Mouse (Mus musculus) thymus, postnatal 0 days (tissue): ENCODE measurements around the gene Gm10188. TPM values are rescaled to one million over a fixed set of nuclear protein-coding genes. Genes with fewer than 3 reads are reported as not detected.

ENCODE experiments used
- DNase-seq: peaks from one replicate; pipeline ENCODE4 v3.0.0-alpha.2; 2015; ENCODE audit warnings: low spot score
- polyA plus RNA-seq: library from polyadenylated mRNA; unstranded; fragments of >200 nt; fragmentation: Nextera tagmentation; extraction: Ambion mirVana; gene quantifications from 2 replicates; pipeline ENCODE4 v1.2.1, GENCODE M21; 2015

The Gm10188 gene
- polyA plus RNA-seq: not detected in 2 replicates

DNA sequence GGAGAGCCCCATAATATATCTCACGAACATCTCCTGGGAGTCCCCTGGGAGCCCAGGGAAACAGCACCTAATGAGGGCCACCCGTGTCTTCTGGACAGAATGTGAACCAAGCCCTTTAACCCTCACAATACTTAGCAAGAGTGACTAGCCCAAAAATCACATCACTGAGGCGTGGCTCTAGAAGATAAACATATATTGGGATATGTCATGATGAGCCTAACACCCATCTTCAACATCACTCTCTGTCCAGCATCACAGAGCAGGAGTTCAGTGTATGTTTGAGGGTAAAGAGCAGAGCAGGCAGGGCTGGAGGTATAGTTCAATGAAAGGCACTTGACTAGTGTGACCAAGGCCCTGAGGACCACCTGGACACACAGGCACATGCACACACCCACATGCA, at the start of gene Gm10188:
Gene Gm10188, minus strand, starts transcription at position 101 of the 400 bp plus-strand sequence.
- DNase-seq: no peak

DNA sequence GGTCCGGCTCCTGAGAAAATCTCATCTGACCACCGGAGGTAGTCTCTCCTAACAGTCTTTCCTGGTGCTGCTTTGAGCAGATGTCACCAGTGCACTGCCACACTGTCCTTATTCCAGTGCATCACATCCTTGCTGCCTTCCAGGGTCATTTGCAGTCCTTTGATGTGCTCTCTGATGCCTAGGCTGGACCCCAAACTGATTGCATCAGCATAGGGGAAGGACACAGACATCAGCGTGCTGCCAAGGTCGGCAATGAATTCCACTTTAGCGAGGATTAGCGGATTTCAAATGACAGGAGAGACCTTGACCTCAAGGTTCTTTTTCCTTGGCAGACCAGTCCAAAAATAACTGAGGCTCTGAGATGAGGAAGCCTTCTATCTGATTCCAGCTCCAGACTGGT, 47.6 kb upstream of the Gm10188 start:
- DNase-seq: no peak

- DNase-seq: no peak
These were observed 47.1 kb upstream of the Gm10188 start for GRCm38 (mm10) chr1:132276694-132277093.

GRCm38 (mm10) chr1:132271237-132271636, 41.7 kb upstream of the Gm10188 start:
- DNase-seq: no peak

- DNase-seq: no peak
These were observed 39.0 kb upstream of the Gm10188 start for GRCm38 (mm10) chr1:132268418-132269060.

DNA sequence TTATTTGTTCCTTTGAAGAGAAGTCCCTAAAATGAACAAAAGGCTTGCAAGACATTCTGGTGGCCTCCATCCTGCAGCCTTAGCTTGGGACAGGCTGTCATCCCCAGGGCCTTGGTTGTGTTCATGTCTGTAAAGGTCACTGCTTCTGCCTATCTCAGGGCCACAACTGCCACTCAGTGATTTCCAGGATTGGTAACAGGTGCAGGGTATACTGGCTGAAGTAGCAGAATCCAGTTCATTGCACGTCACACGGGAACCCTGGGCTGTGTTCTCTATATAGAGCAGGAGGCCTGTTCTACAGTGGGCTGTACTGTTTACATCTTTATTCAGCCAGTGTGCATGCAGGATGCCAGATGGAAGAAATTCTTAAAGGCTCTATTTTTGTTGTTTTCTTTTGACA, 38.4 kb upstream of the Gm10188 start:
- no peak for DNase-seq

DNA sequence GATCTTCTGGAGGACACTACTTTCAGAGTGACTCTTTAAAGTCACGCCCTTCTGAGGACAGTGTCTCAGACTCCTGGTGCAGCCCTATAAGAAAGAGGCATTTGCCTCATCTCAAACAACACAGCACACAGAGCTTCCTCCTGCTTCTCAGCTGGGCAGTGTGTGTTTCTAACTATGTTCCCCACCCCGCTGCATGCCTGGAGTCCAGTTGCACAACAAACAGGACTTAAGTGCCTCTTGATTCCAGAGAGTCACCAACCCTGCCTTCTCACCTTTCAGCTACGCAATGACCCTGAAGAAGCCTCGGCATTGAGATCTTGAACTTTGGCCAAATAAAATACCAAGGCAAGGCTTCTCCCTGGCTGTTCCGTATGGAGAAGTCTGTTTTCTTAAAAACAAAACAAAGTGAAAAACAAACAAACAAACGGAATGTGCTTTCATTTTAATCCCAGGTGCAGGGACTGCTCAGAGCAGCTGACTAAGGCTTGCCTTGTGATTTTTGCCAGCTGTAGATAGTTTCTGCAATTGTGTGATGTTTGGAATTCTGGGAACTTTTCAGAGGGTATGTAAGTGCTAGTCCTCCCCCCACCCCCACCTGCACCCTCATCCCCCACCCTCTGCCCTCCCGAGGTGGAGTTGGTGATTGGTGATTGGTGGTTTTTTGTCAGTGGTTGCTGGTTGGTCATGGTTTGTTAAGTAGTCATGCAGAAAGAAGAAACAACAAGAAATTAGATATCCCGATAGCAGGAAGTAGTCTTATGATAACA, 37.4 kb upstream of the Gm10188 start:
- no peak for DNase-seq

GRCm38 (mm10) chr1:132265936-132266335, 36.4 kb upstream of the Gm10188 start:
- DNase-seq: no peak

GRCm38 (mm10) chr1:132265211-132265859, 35.8 kb upstream of the Gm10188 start:
- no peak for DNase-seq

GRCm38 (mm10) chr1:132264577-132264976, 35.0 kb upstream of the Gm10188 start:
- DNase-seq: no peak

DNA sequence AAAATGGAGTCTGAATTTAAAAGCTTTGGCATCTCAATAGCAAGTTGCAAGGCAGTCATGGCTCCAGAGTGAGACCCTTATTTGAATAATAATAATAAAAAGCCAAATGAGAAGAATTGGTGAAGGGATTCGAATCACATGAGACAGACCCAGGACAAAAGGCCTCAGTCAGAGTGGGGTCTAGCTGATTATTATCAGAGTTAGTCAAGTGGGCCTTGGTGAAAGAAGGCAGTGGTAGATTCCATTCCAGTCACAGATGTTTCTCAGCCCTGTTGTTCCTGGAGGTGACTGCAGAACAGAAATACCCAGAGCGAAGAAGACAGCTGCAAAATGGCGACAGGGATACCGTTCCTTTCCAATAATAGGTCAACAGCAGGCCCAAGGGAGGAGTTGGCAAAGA, 34.1 kb upstream of the Gm10188 start:
- DNase-seq: no peak

DNA sequence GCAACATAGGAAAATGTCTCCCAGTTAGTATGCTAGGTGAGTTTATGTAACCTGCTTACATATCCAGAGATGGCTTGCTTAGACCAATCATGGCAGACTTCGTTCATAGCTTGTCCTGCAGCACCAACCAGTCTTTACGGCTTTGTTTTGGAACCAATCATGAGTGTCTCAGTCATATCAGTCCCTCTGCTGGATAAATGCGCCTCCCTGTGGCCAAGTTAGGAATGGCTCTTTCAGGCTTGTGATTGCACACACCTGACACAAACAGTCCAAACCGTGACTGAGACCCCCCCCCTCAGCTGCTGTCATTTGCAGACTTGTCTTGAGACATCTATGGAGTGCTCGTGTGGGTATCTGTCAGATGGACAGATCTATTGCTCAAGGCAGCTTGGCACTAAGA, 31.5 kb upstream of the Gm10188 start:
- no peak for DNase-seq

DNA sequence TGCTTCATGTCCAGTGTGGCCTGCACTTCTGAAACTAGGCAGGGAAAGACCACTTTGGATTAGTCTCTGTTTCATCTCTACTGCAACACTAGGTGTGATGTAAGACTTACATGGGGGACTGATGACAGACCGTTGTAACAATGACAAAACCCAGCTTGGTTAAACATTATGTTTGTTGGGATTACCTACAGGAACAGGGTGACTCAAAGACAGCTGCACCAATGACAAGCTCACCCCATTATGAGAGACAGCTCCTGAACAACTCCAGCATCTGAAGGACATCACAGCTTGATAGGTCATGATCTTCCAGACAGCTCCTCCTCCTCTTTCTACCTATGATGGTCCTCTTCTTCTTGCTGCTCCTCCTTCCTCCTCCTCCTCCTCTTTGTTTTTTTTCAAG, 30.8 kb upstream of the Gm10188 start:
- no peak for DNase-seq

DNA sequence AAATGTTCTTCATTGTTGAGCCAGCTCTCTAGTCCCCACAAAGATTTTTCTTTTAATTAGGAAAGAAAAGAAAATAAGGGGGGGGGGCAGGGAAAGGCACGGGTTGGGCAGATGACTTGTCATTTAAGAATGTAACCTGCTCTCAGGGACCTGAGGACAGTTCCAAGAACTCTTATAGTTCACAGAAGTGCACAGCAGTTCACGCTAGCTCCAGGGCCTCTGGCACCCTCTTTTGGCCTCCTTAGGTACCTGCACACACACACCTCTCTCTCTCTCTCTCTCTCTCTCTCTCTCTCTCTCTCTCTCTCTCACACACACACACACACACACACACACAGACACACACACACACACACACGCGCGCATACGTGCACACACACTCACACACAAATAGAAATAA, 24.9 kb upstream of the Gm10188 start:
- no peak for DNase-seq

- DNase-seq: no peak
These were observed 17.1 kb upstream of the Gm10188 start for GRCm38 (mm10) chr1:132246641-132247040.

DNA sequence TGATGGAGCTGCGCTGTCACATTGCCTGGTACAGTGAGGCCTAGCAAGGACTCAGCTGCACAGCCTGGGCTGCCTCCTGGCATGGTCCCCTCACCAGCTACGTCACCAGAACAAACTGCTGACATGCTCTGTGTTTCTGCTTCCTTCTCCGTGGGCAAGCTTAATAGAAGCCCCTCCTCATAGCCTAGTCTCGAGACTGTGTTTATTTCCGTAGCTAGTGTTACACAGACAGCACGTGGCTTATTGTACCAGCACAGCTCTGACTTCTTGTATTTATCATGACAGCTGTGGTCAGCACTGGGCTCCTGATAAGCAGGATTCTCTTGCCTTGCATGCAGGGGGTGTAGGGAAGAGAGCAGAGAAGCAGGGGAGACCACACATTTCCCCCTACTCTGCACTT, 16.6 kb upstream of the Gm10188 start:
- DNase-seq: no peak

DNA sequence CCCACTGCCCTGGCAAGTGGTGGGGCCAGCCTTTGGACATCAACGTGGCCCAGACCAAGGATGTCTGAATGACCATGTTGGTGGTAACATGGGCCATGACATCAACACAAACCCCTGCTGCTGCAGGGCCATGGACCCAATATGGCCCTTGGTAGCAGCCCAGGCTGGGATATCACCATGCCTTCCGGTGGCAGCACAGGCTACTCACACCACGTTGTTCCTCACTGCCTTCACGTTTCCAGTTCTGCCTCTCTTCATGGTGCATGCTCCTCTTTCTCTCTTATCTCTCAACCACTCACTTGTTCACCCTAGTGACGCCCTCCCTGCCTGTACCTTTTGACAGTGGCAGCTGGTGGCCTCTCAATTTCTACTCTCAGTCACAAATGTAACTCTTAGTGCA, 15.4 kb upstream of the Gm10188 start:
- no peak for DNase-seq

DNA sequence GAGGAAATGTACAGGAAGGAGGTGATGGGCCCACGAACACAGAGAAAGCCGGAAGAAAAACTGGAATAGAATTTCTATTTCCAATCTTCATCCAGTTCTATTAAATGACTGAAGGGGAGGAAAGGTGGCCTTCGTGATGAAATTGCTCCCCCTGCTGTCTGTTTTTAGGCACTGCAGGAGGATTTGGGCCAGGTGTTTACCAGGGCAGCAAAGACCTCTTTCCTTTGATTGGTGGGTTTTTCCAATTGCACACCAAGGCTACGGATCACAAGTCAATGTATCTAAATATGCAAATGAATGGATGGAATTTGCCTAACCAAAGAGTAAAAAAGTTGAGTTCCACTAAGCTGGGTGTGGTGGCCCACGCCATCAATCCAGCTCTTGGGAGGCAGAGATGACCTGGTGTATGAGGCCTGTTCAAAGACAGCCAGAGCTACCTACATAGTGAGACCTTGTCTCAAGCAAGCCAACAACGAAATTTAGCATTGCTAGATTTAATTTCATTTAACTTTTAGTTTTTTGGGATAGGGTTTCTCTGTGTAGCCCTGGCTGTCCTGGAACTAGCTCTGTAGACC, 8.1 kb upstream of the Gm10188 start:
- DNase-seq: peak; percentile 64

DNA sequence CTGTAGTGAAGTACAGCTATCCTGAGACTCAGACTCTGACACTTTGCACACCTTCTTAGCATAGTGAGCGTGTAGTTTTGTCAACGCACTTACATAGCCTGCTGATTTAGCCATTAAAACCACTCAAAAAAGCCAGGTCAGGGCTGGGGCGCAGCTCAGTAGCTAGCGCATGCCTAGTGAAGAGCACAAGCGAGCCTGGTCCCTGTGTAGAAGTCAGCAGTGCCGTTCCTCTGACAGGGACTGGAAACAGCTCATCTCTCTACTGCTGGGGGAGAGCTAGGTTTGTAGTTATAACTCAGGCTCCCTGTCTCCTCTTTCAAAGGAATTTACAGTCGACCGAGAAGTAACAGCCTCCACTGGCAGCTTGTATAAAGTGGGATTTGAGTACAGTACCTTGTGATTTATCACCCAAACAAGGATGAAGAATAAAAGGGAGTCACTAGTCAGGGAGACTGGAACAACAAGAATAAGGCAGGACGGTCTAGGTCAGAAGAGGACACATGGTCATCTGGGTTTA, 5.2 kb upstream of the Gm10188 start:
- no peak for DNase-seq

DNA sequence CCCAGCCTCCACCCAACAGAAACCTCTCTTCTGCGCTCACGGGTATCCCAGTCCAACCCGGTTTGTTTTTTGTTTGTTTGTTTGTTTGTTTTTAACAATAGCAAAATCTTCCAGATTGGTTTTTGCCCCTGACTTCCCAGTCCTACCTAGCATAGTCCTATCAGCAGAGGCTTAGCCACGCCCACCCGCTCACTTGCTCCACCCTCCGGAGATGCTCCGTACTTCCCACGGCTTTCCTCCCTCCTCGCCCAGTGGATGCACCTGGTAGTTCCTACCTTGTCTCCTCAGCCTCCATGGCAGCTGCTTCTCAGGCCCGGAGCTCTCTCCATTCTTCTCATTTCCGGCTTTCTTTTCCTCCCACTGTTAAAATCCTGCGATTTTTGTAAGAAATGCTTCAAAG, 4.0 kb upstream of the Gm10188 start:
- peak; percentile 11 for DNase-seq

DNA sequence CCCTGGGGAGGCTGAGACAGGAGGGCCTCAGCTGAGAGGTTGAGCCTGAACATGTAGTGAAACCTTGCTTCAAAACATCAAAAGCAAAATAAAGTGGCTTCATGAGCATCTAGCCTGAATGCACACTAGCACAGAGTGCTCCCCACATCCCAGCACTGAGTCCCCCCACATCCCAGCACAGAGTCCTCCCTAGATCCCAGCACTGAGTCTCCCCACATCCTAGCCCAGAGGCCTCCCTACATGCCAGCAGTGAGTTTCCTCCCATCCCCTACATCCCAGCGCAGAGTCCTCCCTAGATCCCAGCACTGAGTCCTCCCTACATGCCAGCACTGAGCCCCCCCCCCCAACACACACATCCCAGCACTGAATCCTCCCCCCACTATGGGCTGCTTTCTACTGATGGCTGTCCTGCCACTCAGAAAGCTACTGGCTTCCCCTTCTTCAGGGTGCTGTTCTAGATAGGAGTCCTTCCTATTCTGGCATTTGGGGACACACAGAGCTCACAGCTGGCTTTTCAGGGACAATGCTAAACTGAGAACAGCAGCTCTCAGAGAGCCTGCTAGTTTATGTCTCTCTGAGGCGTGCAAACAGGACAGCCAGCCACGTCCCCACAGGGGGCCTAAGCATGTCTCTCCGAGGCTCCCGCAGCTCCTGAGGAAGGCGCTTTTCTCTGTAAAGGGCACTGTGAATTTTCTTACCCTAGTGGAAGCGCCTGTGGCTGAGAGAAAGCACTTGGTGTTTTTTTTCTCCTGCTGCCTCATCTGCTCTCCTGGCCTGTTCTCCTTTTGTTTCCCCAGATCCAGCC, 2.1 kb upstream of the Gm10188 start:
- DNase-seq: no peak
